Mouse (Mus musculus) forebrain, postnatal 0 days (tissue): Measurements from ENCODE around the gene Polr2a. TPM values are rescaled to one million over a fixed set of nuclear protein-coding genes. Genes with fewer than 3 reads are reported as not detected.

Experiments
- ATAC-seq: fragments of 200-750 bp; cut with Nextera tagmentation; 2 replicates; pipeline ENCODE4 v1.8.0; 2017; ENCODE audit warnings: mild to moderate bottlenecking, moderate library complexity
- DNase-seq: peaks from one replicate; pipeline ENCODE4 v3.0.0-alpha.2; 2015
- H3K27ac ChIP-seq: fragments of 300-500 bp; sonication (generic); 2 replicates; pipeline ENCODE4 v1.5.1; 2014; ENCODE audit warnings: low read depth, mild to moderate bottlenecking, antibody characterized with exemption, low read length, moderate library complexity, mixed read lengths
- H3K27me3 ChIP-seq: fragments of 300-500 bp; sonication (generic); 2 replicates; pipeline ENCODE4 v1.6.1; 2014; ENCODE audit warnings: mild to moderate bottlenecking, low read length, mixed read lengths; ENCODE audit not compliant: insufficient read depth
- H3K36me3 ChIP-seq: fragments of 300-500 bp; sonication (generic); 2 replicates; pipeline ENCODE4 v1.6.1; 2014; ENCODE audit warnings: mild to moderate bottlenecking, moderate library complexity; ENCODE audit not compliant: insufficient read depth
- H3K4me1 ChIP-seq: fragments of 300-500 bp; sonication (generic); 2 replicates; pipeline ENCODE4 v1.6.1; 2014; ENCODE audit warnings: antibody characterized with exemption; ENCODE audit not compliant: insufficient read depth
- H3K4me2 ChIP-seq: fragments of 300-500 bp; sonication (generic); 2 replicates; pipeline ENCODE4 v1.6.1; 2014; ENCODE audit warnings: low read depth, mild to moderate bottlenecking, moderate library complexity
- H3K4me3 ChIP-seq: fragments of 300-500 bp; sonication (generic); 2 replicates; pipeline ENCODE4 v1.5.1; 2014; ENCODE audit warnings: low read depth, low read length, mixed read lengths
- H3K9ac ChIP-seq: fragments of 300-500 bp; sonication (generic); 2 replicates; pipeline ENCODE4 v1.6.1; 2014; ENCODE audit warnings: mild to moderate bottlenecking
- H3K9me3 ChIP-seq: fragments of 300-500 bp; sonication (generic); 2 replicates; pipeline ENCODE4 v1.6.1; 2016; ENCODE audit warnings: low read length
- CTCF ChIP-seq: sonication (generic); IDR thresholded peaks from 2 replicates; pipeline ENCODE4 v1.5.1; 2016; ENCODE audit warnings: antibody characterized with exemption, control low read depth, low read depth
- WGBS: fragments of 180-500 bp; shearing (Covaris S2); extraction: QIAGEN DNeasy Blood & Tissue Kit; methylation state at CpG from one replicate; pipeline ENCODE4 v1.1.7; 2014; 5-methylcytosine and 5-hydroxymethylcytosine counted together
- polyA plus RNA-seq: library from polyadenylated mRNA; unstranded; fragments of >200 nt; fragmentation: Nextera tagmentation; extraction: Ambion mirVana; gene quantifications from 2 replicates; pipeline ENCODE4 v1.2.1, GENCODE M21; 2015
- total RNA-seq: library from RNA; depleted of rRNA; stranded (reverse); fragments of >200 nt; gene quantifications from 2 replicates; pipeline ENCODE4 v1.2.3, GENCODE M21; 2014

The Polr2a gene
- total and polyA plus RNA-seq, 2 experiments from 2014 or later, result 10.0 to 20.5 TPM

DNA sequence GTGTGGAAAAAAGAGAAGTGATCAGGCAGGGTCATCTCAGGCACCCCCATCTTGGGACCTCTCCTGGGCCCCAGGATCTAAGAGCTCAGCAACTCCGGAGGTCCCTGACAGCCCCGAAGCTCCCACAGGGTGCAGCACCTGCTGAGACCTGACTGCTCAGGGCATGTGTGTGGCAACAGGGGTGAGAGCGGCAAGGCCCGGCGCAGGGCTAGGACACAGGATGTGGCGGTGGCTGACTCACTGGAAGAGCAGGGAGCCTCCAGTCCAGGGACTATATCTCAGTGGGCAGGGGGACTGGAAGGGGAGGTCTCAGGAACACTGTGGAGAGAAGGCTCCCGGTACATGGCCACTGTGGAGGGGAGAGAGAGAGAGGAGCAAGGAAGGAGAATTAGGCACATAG lies 39.5 kb upstream of the Polr2a start:
- peaks cover 7% of the 10 kb centered on the region; the same call in 1 of the 2 replicates for H3K36me3 ChIP-seq
- no peak for TF ChIP-seq CTCF
- ATAC-seq (no peak), DNase-seq (no peak)
- H3K9me3 ChIP-seq, result no peaks in the 10 kb centered on the region
- H3K4me2 ChIP-seq, result no peak overlapping the region
- no peak overlapping the region for H3K4me3 ChIP-seq
- H3K4me1 ChIP-seq, result peaks cover 12% of the 10 kb centered on the region
- H3K27ac ChIP-seq, result no peak overlapping the region
- no peak overlapping the region for H3K9ac ChIP-seq
- WGBS, result 78% methylated on average over 7 of the region's 7 CpGs
- no peaks in the 10 kb centered on the region for H3K27me3 ChIP-seq

DNA sequence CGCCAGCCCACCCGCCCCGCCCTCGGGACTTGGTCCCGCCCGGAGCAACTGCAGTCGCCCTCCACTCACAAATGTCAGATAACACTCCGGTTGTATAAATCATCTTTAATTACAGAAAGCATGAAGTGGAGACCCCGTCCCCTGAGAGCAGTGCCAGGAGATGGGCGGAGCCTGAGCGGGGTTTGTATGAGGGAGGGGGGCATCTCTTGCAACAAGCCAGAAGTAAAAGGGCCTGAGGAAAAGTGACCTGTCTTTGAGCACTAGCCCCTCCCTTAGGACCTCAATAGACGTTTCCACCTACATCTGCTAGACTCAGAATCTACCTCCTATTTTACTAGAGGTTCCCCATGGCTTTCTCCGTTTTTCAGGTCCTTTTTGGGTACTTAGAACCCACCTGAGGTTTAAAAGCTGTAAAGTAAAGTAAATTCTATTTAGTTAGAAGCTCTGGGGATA lies 37.6 kb upstream of the Polr2a start:
- Histone ChIP-seq H3K4me2 (peak overlapping the region; percentile 60), H3K27ac (no peak overlapping the region), H3K9ac (no peak overlapping the region), H3K36me3 (peaks cover 7% of the 10 kb centered on the region; the same call in 1 of the 2 replicates), H3K4me1 (peaks cover 12% of the 10 kb centered on the region), H3K27me3 (no peaks in the 10 kb centered on the region), H3K4me3 (peak overlapping the region; percentile 34), H3K9me3 (no peaks in the 10 kb centered on the region)
- WGBS, result 4% methylated on average over 13 of the region's 13 CpGs
- no peak for ATAC-seq
- DNase-seq, result no peak
- TF ChIP-seq CTCF, result no peak

DNA sequence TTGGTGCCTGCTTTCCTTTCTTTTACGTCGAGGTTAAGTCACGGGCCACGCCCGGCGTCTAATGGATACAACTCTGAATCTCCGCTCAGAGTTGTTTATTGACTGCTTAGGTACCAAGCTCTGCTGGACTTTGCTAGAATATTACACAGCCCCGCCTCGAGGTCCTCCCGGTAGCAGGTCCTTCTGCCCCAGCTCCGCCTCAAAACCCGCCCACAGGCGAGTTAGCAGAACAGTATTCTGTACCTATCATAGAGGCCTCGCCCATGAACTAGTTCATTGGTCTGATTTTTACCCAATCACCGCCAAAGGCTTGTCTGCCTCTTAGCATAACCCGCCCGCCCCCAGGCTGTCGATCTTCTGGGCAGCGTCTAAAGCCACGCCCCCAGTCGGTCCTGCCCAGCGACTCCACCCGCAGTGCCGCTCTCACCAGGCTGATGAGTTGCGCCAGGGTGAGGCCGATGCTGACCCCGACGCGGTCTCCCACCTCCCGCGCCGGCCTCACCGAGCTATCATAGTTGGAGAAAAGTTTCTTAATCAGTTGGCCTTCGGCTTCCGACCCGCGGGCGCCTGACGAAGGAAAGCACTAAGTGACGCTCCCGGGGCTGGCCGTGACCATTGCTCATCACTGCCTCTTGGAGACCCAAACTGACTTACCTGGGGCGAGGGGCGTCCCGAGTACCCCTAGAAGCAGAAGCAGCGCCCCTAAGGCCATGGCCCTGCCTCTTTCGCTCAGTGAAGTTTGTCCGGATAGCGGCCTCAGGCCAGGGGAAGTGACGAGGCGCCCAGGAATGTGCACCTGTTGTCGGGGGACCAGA lies 36.9 kb upstream of the Polr2a start, which contains the start of gene Chrnb1:
Gene Chrnb1, minus strand, starts transcription at position 776 of the 815 bp plus-strand sequence.
- TF ChIP-seq CTCF, result no peak; the same call in 1 of the 2 replicates
- 3% methylated on average over 52 of the region's 52 CpGs for WGBS
- H3K4me1 ChIP-seq, result peaks cover 12% of the 10 kb centered on the region
- no peak within 1 kb of the TSS for H3K27ac ChIP-seq
- peaks cover 7% of the 10 kb centered on the region; the same call in 1 of the 2 replicates for H3K36me3 ChIP-seq
- no peaks in the 10 kb centered on the region for H3K27me3 ChIP-seq
- no peaks in the 10 kb centered on the region for H3K9me3 ChIP-seq
- H3K4me3 ChIP-seq, result peak within 1 kb of the TSS; percentile 34
- peak; percentile 96 for ATAC-seq
- H3K4me2 ChIP-seq, result peak within 1 kb of the TSS; percentile 60
- DNase-seq, result peak; percentile 90
- peak within 1 kb of the TSS; percentile 33; the same call in 1 of the 2 replicates for H3K9ac ChIP-seq

DNA sequence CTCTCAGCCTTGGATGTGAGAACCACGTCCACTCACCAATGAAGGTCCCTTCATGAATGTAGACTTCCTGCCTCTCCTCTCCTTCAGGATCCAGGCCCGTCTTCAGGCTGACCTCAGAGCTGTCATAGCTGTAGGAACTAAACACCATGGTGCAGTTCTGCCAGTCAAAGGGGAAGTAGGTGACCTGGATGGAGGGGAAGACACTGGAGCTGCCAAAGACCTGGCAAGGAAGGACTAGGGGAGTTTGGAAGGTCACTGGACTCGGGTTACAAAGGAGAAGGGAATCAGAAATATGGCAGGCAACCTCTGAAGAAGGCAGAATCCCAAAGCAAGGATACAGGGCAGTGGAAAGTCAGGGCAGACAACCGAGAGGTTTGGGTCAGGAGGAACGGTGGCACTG lies 35.0 kb upstream of the Polr2a start:
- H3K4me2 ChIP-seq, result no peak overlapping the region
- ATAC-seq (no peak), DNase-seq (no peak)
- WGBS, result 69% methylated on average over 5 of the region's 5 CpGs
- peaks cover 8% of the 10 kb centered on the region for H3K4me1 ChIP-seq
- TF ChIP-seq CTCF, result no peak
- no peak overlapping the region for H3K27ac ChIP-seq
- H3K27me3 ChIP-seq, result no peaks in the 10 kb centered on the region
- H3K9me3 ChIP-seq, result no peaks in the 10 kb centered on the region
- peaks cover 7% of the 10 kb centered on the region; the same call in 1 of the 2 replicates for H3K36me3 ChIP-seq
- no peak overlapping the region for H3K9ac ChIP-seq
- H3K4me3 ChIP-seq, result no peak overlapping the region

DNA sequence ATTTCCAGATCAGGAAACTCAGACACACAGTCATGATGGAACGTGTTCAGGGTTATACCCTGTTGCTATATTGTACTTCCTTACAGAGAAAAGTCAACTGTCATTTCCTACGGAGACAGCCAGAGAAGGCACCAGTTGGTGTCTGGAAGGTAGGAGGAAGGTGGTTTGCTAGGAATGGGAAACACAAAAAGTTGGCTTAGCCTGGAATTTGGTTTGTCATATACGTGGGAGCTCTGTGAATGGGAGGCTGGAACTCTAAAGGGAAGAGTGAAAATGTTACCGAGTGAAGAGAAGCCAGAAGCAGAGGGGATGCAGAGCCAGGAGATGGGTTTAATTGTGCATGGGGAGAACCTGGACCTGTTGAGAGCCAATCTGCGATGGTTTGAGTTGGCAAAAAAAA lies 33.0 kb upstream of the Polr2a start:
- no peak overlapping the region for H3K27ac ChIP-seq
- no peak for ATAC-seq
- no peak overlapping the region for H3K9ac ChIP-seq
- no peaks in the 10 kb centered on the region for H3K9me3 ChIP-seq
- WGBS, result 71% methylated on average over 5 of the region's 5 CpGs
- no peaks in the 10 kb centered on the region for H3K27me3 ChIP-seq
- no peak overlapping the region for H3K4me2 ChIP-seq
- DNase-seq, result no peak
- TF ChIP-seq CTCF, result no peak
- no peak overlapping the region for H3K4me3 ChIP-seq
- no peaks in the 10 kb centered on the region for H3K36me3 ChIP-seq
- peaks cover 8% of the 10 kb centered on the region for H3K4me1 ChIP-seq

DNA sequence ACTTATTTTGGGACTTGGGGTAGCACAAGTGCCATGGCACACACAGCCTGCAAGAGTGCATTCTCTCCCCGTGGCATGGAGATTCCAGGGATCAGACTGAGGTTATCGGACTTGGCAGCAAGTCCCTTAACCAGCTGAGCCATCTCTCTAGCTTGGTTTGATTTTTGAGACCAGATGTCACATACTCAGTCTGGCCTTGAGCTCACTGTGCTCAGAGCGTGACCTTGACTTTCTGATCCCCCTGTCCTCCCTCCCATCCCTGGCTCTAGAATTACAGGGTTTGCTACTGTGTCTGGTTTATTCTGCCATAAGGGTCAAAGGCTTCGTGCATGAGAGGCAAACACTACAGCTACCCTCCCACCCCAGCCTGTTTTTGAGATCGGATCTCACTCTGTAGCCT lies 31.0 kb upstream of the Polr2a start:
- ATAC-seq (no peak), DNase-seq (no peak)
- no peak for TF ChIP-seq CTCF
- H3K4me3 ChIP-seq, result no peak overlapping the region
- no peak overlapping the region for H3K27ac ChIP-seq
- no peaks in the 10 kb centered on the region for H3K27me3 ChIP-seq
- H3K36me3 ChIP-seq, result no peaks in the 10 kb centered on the region
- H3K4me2 ChIP-seq, result no peak overlapping the region
- 74% methylated on average over 5 of the region's 5 CpGs for WGBS
- H3K9me3 ChIP-seq, result no peaks in the 10 kb centered on the region
- no peaks in the 10 kb centered on the region for H3K4me1 ChIP-seq
- H3K9ac ChIP-seq, result no peak overlapping the region

DNA sequence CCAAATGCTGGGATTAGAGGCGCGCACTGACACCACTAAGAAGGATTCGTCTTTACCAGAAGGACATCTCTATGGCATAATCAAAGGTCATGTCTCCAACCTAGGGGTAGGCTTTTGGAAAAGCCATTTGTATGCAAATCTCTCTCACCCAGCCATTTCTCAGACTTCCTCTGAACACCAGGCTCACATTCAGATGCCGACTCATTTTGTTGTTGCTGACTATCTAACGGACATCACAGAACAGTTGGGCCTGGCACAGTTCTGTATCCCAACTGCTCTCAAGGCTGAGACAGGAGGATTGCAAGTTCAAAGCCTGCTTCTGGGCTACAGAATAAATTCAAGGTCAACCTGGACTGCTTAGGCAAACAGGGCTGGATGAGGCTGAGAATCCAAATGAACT lies 28.9 kb upstream of the Polr2a start:
- Histone ChIP-seq H3K27me3 (no peaks in the 10 kb centered on the region), H3K27ac (no peak overlapping the region), H3K9me3 (no peaks in the 10 kb centered on the region), H3K9ac (no peak overlapping the region), H3K36me3 (no peaks in the 10 kb centered on the region), H3K4me3 (no peak overlapping the region), H3K4me1 (no peaks in the 10 kb centered on the region), H3K4me2 (no peak overlapping the region)
- DNase-seq (no peak), ATAC-seq (no peak)
- WGBS, result 86% methylated on average over 5 of the region's 5 CpGs
- TF ChIP-seq CTCF, result no peak
